Mouse (Mus musculus): ENCODE results near the gene Pfpl. TPM values are rescaled to one million over a fixed set of nuclear protein-coding genes. Genes with fewer than 3 reads are reported as not detected.

Gene Pfpl
- total RNA-seq, 2 experiments from 2014 or later, result not detected

GRCm38 (mm10) chr19:12464674-12465073 is 37.0 kb downstream of the Pfpl start:
- no peak for DNase-seq

DNA sequence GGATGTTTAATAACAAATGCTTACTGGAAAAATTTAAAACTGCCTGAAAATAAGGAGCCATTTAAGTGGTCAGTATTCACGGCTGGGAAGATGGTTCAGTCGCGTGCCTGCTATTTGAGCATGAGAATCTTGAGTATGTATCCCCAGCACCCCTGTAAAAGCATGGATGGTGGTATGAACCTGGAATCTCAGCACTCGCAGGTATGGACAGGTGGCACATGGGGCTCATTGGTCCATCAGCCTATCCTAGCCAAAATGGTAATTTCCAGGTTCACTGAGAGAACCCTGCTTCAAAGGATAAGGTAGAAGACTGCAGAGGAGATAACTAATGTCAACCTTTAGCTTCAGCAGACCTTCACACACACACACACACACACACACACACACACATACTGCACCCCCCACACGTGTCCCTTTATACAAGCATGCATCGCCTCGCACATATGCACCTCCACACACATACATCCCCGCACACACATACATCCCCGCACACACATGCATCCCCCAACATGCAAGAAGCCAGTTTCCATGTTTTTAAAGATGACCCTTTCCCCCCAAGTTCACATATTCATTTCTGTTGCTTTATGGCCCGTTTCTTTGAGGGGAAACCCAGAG is 37.9 kb downstream of the Pfpl start:
- DNase-seq, result no peak

DNA sequence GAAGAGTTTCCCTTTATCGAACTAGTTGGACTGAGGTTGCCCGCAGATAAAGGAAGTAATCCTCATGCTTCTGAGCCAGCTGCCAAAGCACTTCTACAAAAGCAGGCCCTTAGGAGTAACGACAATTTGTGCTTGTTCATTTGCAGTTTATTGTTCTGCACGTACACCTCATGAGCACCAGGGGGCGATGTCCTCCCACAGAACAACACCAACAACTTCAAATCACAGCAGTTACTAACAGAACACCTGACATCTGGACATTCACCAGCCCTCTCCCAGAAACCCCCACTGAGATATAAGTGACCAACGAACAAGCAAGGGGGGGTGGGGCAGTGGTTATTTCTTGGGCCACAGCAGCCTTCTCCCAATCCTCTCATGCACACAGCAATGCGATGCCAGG is 38.5 kb downstream of the Pfpl start:
- peak; percentile 62 for DNase-seq

DNA sequence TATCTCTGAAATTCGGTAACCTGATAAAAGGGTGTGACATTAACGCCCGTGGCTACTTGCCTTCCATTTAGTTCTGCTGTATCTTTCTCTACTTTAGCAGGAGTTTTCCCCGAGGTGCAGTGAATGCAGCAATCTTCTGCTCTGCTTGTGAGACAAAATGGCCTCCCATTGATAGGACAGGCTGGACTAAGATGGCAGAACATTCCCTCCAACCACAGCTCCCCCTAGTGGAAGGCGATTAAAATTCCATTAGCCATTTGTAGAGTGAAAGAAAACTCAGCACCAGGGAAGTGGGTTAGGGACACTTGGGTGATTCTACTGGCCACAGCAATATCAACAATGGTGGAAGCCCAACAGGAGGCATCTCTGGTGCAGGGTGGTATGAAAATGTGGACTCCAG is 39.7 kb downstream of the Pfpl start:
- peak; percentile 58 for DNase-seq

GRCm38 (mm10) chr19:12471866-12472265 is 44.2 kb downstream of the Pfpl start:
- DNase-seq, result no peak

DNA sequence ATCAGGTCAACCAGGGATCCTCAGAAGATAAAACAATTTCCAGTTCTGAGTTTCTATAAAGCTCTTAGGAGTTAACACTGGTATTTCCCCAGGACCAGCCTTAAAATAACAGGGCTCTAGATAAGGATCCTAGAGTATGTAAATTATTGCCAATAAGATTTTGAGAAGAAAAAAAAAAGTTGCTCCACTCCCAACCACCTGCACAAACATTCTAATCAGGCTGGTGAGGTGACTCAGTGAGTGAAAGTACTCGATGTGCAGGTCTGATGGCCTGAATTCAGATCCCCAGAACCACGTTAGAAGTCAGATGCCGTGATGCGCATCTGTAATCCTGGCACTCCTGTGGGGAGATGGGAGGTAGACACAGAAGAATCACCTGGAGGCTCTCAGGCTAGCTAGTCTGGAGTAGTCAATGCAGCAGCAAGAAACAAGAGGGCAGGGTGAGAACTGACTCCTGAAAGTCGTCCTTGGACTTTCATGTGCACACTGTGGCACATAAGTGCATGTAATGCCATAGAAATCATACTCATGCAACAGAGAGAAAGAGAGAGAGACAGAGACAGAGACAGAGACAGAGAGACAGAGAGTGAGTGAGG is 44.8 kb downstream of the Pfpl start:
- DNase-seq, result no peak

GRCm38 (mm10) chr19:12473201-12473641 is 45.5 kb downstream of the Pfpl start:
- no peak for DNase-seq

DNA sequence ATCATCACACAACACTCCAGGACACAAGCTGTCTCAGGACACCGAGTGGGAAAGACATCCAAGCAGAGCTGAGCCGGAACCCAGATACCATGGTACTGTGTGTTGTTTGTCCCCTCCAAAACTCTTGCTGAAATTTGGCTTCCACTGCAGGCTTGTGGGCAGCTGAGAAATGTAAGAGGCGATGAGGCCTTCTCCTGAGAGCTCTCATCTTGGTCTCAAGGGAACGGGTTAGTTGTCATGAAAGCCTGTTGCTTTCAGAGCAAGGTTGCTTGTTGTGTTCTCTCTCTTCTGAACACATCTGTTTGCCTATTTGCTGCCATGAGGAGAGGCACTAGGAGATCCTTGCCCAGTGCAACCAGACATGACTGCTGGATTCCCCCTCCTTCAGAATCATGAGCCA is 46.2 kb downstream of the Pfpl start:
- DNase-seq, result no peak

DNA sequence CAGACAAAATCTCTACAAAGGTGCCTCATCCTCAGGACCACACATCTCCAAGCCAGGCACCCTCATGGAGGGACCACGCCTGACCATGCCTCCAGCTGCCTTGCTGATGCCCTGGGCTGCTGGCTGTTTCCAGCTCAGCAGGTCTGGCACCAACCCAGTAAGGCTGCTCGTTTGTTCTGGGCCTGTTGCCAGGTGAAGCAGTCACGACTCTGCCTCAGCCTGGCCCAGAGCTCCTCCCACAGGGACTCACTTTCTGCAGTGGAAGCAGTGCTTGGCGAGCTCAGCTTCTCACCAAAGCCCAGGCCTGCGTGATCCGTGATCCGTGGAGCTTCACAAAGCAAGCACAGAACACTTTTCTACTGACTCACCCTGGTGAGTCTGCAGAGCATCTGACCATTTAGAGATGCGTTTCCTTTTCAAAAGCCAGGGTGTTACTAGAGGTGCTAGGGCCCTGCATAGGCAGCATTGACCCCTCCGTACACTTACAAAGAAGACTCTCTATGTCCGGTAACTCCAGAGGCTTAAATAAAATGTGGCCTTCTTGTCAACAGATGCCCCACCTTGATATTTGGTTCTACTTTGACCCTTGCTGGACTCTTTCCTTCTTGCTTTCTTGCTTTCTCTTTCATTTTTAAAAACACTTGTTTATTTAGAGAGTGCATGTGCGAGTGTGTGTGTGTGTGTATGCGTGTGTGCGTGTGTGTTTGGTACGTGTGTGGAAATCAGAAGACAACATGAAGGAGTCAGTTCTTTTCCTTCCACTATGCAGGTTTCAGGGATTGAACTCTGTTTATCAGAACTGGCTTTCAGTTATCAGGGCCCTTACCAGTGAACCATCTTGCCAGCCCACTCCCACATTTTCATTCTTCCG is 47.9 kb downstream of the Pfpl start:
- peak; percentile 95 for DNase-seq

DNA sequence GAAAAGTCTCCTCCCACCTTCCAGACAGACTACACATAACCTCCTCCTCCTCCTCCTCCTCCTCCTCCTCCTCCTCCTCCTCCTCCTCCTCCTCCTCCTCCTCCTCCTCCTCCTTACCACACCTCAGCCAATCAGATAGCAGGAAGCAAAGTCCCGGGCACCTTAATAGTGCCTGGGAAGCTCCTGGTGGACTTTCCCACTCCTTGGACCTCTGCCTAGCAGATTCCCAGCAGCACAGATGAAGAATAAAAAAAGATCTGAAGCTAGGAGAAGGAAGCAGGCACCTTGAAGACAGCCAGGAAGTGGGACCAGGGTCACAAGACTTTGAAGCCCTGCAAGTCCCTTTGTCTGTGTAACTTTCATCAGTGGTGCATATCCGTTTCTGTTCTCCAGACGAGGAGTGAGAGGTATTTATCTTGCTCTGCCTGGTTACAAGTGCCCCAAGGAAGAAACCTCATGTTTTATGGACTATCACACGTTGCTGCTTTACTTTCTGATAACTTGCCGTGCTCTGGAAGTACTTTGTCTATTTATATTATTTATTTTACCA is 49.1 kb downstream of the Pfpl start:
- no peak for DNase-seq

DNA sequence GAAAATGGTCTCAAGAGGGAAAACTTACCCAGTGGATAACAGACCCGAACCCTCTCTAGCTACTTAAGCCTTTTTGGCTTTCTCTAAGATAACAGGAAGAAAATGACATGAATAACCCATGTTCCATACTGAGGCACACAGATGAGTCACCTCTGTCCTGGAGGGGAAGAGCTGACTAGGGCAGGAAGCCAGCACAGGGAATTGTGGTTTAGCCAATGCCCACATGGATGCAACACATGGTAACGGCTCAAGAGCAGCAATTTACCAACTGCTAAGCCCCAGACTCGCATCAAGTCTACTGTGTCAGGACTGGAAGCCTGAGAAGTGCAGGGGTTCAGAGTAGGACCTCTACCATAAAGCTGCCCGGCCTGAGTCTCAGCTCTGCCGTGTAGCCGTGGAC is 50.7 kb downstream of the Pfpl start:
- DNase-seq, result no peak

Other genes starting within 250 kb of the Pfpl start
- gene Olfr1431, start 227.3 kb upstream of the Pfpl start, total RNA-seq (2021), result not detected
- not detected for gene Olfr1432, start 195.3 kb upstream of the Pfpl start, total RNA-seq (2021)
- gene Olfr262, start 186.2 kb upstream of the Pfpl start, total RNA-seq (2021), result not detected
- gene Olfr235, start 166.9 kb upstream of the Pfpl start, total RNA-seq (2021), result not detected
- gene Olfr1434, start 148.1 kb upstream of the Pfpl start, total RNA-seq (2021), result not detected
- gene Olfr1436, start 128.8 kb upstream of the Pfpl start, total RNA-seq (2021), result not detected
- not detected for gene Olfr1437, start 102.8 kb upstream of the Pfpl start, total RNA-seq (2021)
- not detected for gene Olfr1438-ps1, start 92.0 kb upstream of the Pfpl start, total RNA-seq (2021)
- gene Olfr1440, start 40.6 kb upstream of the Pfpl start, total RNA-seq (2021), result not detected
- gene Olfr1441, start 10.5 kb upstream of the Pfpl start, total RNA-seq (2021), result not detected
- gene Mpeg1, start 32.9 kb downstream of the Pfpl start, total RNA-seq (2021), result 1 to 10 TPM; 4.5 to 5.7 TPM
- gene Dtx4, start 73.5 kb downstream of the Pfpl start, total RNA-seq (2021), result 1 to 10 TPM; 7.7 to 8.9 TPM
- gene Fam111a, start 117.8 kb downstream of the Pfpl start, total RNA-seq (2021), result 10 to 100 TPM; 23.1 to 23.8 TPM
- gene Gm4952, start 172.1 kb downstream of the Pfpl start, total RNA-seq (2021), result not detected
- gene Glyat, start 205.4 kb downstream of the Pfpl start, total RNA-seq (2021), result not detected
- gene Olfr1442, start 242.5 kb downstream of the Pfpl start, total RNA-seq (2021), result not detected

All from heart, postnatal 4 days (tissue).